Mouse (Mus musculus) forelimb bud, embryonic 11.5 days (tissue): ENCODE results near the gene Pear1.

Source experiments
- DNase-seq: peaks from one replicate; pipeline ENCODE4 v3.0.0-alpha.2; 2012; ENCODE audit warnings: low read depth, low spot score

The Pear1 gene

GRCm38 (mm10) chr3:87809322-87809962 lies 14.7 kb downstream of the Pear1 start:
- DNase-seq, result no peak

GRCm38 (mm10) chr3:87804038-87804677 lies 19.9 kb downstream of the Pear1 start:
- no peak for DNase-seq

- DNase-seq, result no peak
Observed at GRCm38 (mm10) chr3:87801681-87802080, 22.4 kb downstream of the Pear1 start.

GRCm38 (mm10) chr3:87796736-87797334 lies 27.3 kb downstream of the Pear1 start, which contains the start of gene Insrr:
Gene Insrr (plus strand): TSS chr3:87796951.
- no peak for DNase-seq

- DNase-seq, result peak; percentile 69
Observed at GRCm38 (mm10) chr3:87795336-87796277, 28.5 kb downstream of the Pear1 start.

GRCm38 (mm10) chr3:87794922-87795325 lies 29.2 kb downstream of the Pear1 start, which contains the start of gene Ntrk1:
Gene Ntrk1 (minus strand): TSS chr3:87795162.
- no peak for DNase-seq

- DNase-seq, result no peak
Observed at GRCm38 (mm10) chr3:87789768-87790167, 34.3 kb downstream of the Pear1 start.

- DNase-seq, result no peak
Observed at GRCm38 (mm10) chr3:87789248-87789647, 34.9 kb downstream of the Pear1 start.

GRCm38 (mm10) chr3:87785626-87786214 lies 38.4 kb downstream of the Pear1 start:
- no peak for DNase-seq

- no peak for DNase-seq
Observed at GRCm38 (mm10) chr3:87785156-87785555, 39.0 kb downstream of the Pear1 start.

- no peak for DNase-seq
Observed at GRCm38 (mm10) chr3:87783282-87784023, 40.7 kb downstream of the Pear1 start.

- DNase-seq, result no peak
Observed at GRCm38 (mm10) chr3:87779086-87779485, 45.0 kb downstream of the Pear1 start.

- no peak for DNase-seq
Observed at GRCm38 (mm10) chr3:87778283-87778682, 45.8 kb downstream of the Pear1 start.

GRCm38 (mm10) chr3:87771088-87771487 lies 53.0 kb downstream of the Pear1 start:
- no peak for DNase-seq

GRCm38 (mm10) chr3:87770280-87770679 lies 53.8 kb downstream of the Pear1 start:
- DNase-seq, result peak; percentile 80

- no peak for DNase-seq
Observed at GRCm38 (mm10) chr3:87769506-87769905, 54.6 kb downstream of the Pear1 start.

GRCm38 (mm10) chr3:87768844-87769243 lies 55.3 kb downstream of the Pear1 start:
- peak; percentile 83 for DNase-seq

GRCm38 (mm10) chr3:87768431-87768830 lies 55.7 kb downstream of the Pear1 start:
- DNase-seq, result no peak

- no peak for DNase-seq
Observed at GRCm38 (mm10) chr3:87767764-87768163, 56.3 kb downstream of the Pear1 start.

GRCm38 (mm10) chr3:87766284-87766667 lies 57.8 kb downstream of the Pear1 start:
- no peak for DNase-seq
